Mouse (Mus musculus) embryonic stem cell, embryonic (primary cell): ENCODE results near the gene Robo1.

Experiments used
- CTCF ChIA-PET, 4 experiments: fragments of 300-600 bp in 2 of 4; fragments of 350-600 bp in 2 of 4; sonication (Branson Sonifier 250); formaldehyde crosslinking; loops; one replicate each; lab custom pipeline; 2022; ENCODE audit warnings: inconsistent platforms in 2 of 4; lab: Charles Lee
- POLR2A ChIA-PET, 4 experiments: fragments of 300-600 bp in 2 of 4; fragments of 350-600 bp in 2 of 4; sonication (Branson Sonifier 250); formaldehyde crosslinking; loops; one replicate each; lab custom pipeline; 2022; ENCODE audit warnings: antibody characterized with exemption in 4 of 4, inconsistent platforms in 1 of 4; lab: Charles Lee

The Robo1 gene

DNA sequence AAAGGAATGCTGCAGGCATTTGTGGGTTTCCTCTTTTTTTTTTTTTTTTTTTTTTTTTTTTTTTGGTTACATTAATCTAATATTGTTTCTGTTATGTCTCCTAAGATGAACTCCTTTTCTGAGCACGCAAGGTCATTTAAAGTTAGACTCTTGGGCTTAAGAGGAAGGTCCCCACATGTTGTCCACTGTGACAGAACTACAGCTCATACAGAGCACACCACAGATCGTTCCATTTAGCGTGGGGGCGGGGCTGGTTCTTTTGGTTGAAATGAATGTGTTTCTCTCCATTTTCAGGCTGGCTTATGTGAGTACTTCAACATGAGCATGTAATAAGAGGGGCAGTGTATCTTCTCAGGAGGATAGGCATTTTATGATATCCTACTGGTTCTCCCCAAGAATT, 622.8 kb downstream of the Robo1 start:
- CTCF ChIA-PET = interaction anchor here in 1 of 4 experiments (0.5 kb wide), 1 partner anchor 353 kb away, joined by 4 read pairs; no protein-coding TSS in a partner anchor
- POLR2A ChIA-PET = no interaction called here

DNA sequence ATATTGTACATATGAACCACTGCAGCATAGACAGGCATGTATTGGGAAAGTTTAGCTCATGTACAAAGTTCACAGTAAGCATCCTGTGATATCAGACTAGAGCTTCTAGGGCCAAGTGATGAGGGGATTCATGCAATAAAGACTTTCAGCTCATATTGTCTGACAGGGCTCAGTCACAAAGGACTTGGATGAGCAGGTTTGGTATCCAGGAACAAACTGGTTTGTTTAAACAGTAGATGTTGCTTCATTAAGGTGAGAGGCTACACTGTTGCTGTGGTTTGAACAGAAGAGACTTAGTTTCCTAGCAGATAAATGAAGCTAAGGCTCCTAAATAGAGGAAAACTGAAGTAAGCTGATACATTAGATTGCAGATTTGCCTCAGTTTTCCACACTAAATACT, 626.8 kb downstream of the Robo1 start:
- CTCF ChIA-PET = no interaction called here
- POLR2A ChIA-PET = interaction anchor here in 1 of 4 experiments (0.7 kb wide), 1 partner anchor 412 kb away, joined by 3 read pairs; no protein-coding TSS in a partner anchor

DNA sequence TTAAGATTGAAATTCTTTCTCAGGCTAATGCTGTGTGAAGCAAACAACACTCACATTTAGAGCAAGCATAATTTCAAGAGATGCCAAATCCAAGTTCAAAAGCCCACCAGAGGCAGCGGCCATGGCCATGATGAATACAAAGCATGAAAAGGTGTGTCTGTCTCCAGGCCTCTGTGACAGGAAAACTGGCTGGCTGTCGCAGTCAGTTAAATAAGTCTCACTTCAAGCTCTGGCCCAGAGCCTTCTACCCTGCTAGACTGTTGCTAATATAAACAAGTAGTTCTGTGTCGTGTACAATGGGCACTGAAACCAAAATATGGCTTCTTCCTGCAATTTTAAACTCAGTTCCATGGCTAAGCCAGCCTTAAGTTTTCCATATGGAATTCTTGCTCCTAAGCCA, 629.1 kb downstream of the Robo1 start:
- ChIA-PET POLR2A (no interaction called here), CTCF (no interaction called here)

DNA sequence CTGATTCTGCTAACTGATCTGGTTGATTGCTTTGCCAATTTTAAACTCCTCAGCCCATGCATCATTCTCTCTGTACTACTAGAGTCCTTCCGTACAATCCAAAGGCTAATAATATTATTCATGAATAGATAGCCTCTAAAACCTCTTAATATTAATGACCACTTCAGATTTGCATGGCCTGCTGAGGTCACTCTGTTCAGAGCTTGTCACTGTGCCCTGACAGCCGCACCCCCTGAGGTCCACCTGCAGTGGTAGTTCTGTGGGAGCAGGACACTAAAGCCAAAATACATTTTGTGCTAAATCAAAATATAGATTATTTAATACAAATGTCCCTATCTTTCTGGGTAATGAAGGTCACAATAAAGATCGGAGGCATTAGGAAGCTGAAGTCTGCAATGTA, 631.8 kb downstream of the Robo1 start:
- CTCF ChIA-PET = no interaction called here
- POLR2A ChIA-PET = no interaction called here

DNA sequence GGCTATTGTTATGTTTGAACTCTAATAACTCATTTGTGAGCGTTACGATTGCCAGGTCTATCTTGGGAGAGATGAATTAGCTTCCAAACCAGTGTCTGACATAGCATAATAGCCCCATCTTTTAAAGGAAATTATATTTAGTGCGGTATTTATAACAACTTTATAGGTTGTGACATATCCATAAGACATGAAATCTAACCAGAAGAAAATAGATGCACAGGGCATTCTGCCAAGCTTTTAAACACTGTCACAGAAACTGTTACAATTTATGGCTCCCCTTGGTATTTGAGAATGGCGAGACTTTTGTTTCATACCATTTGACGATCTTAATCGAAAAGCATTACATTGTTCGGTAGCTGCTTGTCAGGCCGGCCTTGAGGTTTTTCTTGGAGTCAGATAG, 632.7 kb downstream of the Robo1 start:
- ChIA-PET POLR2A (no interaction called here), CTCF (no interaction called here)

DNA sequence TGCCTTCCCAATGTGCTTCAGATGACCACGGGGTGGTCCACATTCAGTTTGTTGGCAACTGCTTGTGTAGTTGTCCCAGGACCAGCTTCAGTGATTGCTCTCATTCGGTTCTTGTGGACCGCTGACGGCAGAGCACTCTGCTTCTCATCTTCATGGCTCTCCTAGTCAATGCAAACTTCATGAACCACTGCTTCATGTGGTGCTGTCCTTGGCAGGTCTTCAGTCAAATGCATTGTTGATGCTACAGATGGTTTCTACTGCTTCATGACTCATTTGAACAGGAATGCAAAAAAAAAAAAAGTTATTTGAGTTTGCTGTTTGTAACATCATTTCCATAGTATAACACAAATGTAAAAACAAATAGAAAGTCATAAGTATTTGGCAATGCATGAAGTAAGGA, 636.3 kb downstream of the Robo1 start:
- CTCF ChIA-PET = no interaction called here
- POLR2A ChIA-PET = no interaction called here

DNA sequence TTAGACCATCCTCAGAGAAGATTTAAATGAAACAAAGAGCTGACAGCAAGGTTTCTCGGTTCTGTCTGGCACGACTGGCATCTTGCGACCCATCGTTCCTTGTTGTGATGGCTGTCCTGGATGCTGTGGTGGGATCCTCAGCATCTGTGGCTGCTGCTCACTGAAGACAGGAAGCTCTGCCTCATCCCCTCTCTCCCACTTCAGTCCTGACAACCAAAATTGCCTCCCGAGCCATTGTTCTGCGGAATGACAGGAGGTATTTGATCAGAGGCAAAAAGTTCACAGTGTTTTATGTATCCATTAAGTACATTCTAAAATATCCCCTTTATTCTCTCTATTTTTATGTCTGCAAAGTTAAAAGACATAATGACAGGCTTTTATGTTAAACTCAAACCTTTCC, 643.9 kb downstream of the Robo1 start:
- ChIA-PET CTCF (no interaction called here), POLR2A (no interaction called here)

DNA sequence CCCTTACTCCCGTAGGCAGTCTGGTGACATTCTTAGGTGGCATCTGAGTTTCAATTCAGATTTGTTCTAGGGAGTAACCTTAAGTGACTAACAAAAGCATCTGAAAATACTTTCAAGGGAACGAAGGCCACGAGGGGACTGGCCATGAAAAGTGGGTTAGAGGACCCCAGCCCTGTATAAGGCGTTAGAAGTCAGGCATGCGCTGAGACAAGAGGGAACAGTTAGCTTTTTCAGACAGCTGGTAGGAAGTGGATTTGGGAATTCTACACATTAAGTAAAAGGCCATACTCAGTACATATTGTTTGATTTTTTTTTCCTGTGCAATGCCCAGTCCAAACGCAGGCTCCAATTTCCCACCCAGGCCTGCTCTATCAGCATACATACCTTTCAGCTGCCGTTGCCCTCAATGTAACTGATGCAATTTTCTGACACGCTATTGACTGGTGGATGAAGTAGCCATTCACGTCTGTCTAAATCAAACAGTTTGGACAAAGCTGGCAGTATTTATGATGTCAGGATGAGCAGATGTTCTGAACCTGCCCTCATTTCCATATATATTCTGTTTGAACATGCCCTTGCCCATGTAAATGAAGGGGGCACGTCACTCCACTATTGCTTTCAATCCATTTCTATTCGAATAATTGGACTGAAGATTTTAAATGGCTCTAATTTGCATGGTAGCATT, 651.1 kb downstream of the Robo1 start:
- ChIA-PET CTCF (no interaction called here), POLR2A (no interaction called here)

DNA sequence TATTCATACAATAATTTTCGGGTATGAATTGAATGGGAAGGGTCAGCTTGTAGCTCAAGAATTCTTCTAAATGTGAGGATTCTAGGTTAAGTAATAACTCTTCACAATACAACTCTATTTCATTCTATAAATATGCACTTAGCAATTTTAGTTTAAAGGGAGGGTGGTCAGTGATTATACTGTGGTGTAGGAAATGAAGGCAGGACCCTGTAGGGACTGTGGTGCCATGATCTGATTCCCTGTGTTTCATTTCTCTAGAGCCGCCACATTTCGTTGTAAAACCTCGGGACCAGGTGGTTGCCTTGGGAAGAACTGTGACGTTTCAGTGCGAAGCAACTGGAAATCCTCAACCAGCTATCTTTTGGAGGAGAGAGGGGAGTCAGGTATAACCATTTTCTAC, 651.7 kb downstream of the Robo1 start:
- CTCF ChIA-PET = no interaction called here
- POLR2A ChIA-PET = no interaction called here

DNA sequence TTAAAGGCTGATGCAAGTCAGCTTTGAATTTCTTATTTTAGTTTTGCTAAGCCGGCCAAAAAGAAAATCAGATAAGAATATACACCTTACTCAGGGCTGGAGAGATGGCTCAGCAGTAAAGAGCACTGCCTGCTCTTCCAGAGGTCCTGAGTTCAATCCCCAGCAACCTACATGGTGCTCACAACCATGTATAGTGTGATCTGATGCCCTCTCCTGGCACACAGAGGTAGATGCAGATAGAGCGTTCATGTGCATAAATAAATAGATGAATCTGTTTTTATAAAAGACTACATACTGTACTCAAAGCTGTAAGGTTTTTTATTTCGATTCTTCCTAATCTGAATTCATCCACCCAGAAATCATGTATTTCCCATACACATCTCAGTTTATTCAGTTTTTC, 655.7 kb downstream of the Robo1 start:
- CTCF ChIA-PET = interaction anchor here in 2 of 4 experiments (0.6 kb wide), 3 partner anchors 13 to 314 kb away, joined by 3 read pairs; no protein-coding TSS in a partner anchor
- POLR2A ChIA-PET = interaction anchor here in 2 of 4 experiments (0.6 kb wide), 2 partner anchors 220 to 742 kb away, joined by 3 to 6 read pairs; no protein-coding TSS in a partner anchor

DNA sequence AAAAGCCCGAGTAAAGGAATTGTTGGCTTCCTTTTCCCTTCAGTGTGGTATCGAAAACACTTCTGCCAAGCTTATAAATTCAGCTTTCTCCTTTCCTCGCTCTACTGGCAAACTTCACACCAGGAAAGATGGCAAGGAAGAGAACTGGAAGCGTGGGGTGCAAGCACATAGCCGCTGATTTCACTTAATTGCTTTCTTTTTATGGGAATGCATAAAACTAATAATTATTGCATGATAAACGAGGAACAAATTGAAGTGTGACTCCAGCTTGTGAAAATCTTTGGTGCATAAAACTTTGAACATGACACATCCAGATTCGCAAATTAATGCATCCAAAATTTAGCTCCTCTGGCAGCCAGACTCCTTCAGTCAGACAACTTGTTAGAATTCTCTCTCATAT, 659.4 kb downstream of the Robo1 start:
- ChIA-PET CTCF (no interaction called here), POLR2A (no interaction called here)

DNA sequence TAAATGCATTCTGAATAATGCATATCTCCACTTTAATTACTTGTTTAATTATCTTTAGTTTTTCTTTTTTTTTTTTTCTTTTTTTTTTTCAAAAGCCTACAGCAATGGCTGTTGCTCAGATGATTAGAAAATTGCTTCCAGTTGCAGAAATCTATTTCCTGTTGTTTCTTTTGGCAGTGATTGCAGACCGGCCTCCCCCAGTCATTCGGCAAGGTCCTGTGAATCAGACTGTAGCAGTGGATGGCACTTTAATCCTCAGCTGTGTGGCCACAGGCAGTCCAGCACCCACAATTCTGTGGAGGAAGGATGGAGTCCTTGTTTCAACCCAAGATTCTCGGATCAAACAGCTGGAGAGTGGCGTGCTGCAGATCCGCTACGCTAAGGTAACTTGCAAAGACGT, 661.9 kb downstream of the Robo1 start:
- POLR2A ChIA-PET = interaction anchor here in 2 of 4 experiments (0.7 kb wide), 2 partner anchors 116 to 330 kb away, joined by 3 to 4 read pairs; no protein-coding TSS in a partner anchor
- CTCF ChIA-PET = no interaction called here

DNA sequence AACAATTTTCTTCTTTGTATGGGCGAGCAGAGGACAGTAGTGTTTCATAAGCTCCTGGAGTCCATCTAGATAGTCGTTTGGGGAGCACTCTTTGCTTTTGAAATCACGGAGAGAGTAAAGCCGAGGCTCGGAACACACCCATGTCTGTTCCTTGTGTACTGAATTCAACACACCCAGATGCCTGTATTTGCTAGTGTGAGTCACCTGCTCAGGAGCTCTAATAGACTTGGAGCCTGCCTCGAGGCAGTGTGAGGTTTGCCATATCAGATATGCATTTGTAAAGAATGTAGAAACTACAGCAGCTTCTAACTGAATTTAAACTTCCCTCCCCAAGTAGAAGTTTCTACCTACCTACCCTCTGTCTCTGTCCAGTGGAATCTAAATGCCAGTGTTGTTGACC, 665.6 kb downstream of the Robo1 start:
- CTCF ChIA-PET = interaction anchor here in 1 of 4 experiments (0.6 kb wide), 1 partner anchor 163 kb away, joined by 3 read pairs; no protein-coding TSS in a partner anchor

DNA sequence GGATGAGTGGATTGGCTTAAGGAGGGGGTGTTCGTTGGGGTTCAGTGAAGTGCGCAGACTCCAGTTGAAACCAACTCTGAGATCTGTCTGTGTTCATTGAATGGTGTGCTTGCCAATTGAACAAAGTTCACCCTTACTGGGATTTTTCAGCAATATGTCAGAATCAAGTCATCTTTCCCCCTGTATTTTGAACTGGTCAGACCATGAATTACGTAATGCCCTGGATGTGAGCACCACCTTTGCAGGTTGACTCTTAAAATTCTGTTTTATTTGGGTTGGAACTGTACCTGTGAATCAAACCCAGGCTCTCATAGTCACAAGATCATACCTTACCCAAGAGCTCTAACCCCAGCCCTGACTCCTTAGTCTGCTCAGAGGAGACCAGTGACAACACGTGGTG, 666.6 kb downstream of the Robo1 start:
- POLR2A ChIA-PET = no interaction called here
- CTCF ChIA-PET = interaction anchor here in 1 of 4 experiments (0.6 kb wide), 1 partner anchor 164 kb away, joined by 3 read pairs; no protein-coding TSS in a partner anchor

More for the DNA sequence above, 665.6 kb downstream of the Robo1 start:
- POLR2A ChIA-PET = no interaction called here

DNA sequence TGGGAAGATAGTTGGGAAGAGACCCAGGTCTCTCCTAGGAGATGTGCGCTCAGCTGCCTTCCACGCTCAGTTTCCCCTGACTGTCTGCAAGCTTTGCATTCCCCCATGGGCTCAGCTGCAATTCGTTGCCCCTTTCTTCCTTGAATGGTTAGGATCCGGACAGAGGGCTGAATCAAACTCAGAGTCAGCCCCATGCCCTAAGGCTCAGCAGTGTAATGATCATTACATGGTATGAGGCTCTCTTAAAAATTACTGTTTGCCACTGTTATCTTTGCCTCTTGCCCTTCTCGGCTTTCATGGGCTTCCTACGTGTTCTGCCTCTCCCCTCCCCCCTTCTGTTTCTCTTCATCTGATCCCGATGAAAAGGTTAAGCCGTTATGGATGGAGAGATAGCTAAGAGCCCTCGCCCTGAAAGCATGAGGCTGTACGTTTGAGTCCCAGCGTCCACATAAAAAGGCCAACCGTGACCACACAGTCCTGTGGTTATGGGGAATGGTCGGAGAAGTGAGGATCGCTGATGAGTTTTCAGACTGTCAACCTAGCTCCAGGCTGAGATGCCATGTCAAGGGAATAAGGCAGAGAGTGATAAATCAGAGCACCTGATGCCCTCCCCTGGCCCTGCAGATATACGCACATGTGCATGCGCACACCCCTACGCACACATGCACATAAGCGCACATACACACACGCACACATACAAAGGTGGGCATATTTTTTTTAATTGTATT, 668.9 kb downstream of the Robo1 start:
- CTCF ChIA-PET = interaction anchor here in 2 of 4 experiments (1.1 to 1.6 kb wide), 2 partner anchors 14 to 362 kb away, joined by 3 to 5 read pairs; no protein-coding TSS in a partner anchor
- POLR2A ChIA-PET = interaction anchor here in 1 of 4 experiments (0.5 kb wide), 1 partner anchor 50 kb away, joined by 3 read pairs; no protein-coding TSS in a partner anchor

DNA sequence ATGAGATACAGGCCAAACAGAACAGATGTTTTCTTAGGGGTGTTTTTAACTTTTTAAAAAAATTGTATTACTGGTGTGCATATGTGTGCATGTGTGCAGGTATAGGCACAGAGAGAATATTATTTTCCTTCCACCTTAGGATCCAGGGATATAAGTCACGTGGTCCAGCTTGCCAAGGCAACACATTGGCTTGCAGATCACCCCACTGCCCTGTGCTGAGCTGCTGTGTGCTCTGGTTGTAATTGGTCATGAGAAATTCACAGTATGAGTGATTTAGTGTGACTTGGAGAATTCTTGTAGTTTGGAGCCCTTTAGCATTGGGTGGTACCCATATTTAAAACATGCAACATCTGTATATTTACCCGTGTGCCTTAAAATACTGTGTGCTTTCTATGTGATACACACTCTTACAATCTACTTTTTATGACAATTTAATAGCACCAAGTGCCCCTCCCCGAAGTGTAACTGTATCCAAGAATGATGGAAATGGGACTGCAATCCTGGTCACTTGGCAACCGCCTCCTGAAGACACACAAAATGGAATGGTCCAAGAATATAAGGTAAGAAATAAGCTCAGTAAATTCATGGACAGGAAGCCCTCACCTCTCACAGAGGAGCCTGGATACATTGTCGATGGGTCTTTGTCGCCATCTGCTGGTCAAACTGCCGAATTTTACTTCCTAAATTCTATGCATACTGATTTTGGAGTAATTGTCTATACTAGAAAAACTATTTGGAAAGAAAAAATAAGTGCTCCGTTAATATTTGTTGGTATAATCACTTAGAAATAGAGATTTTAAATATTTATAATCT, 671.5 kb downstream of the Robo1 start:
- ChIA-PET POLR2A (no interaction called here), CTCF (interaction anchor here (0.6 to 1.4 kb wide), 14 partner anchors 137 to 763 kb away, joined by 3 to 6 read pairs (median 4); no protein-coding TSS in a partner anchor)

DNA sequence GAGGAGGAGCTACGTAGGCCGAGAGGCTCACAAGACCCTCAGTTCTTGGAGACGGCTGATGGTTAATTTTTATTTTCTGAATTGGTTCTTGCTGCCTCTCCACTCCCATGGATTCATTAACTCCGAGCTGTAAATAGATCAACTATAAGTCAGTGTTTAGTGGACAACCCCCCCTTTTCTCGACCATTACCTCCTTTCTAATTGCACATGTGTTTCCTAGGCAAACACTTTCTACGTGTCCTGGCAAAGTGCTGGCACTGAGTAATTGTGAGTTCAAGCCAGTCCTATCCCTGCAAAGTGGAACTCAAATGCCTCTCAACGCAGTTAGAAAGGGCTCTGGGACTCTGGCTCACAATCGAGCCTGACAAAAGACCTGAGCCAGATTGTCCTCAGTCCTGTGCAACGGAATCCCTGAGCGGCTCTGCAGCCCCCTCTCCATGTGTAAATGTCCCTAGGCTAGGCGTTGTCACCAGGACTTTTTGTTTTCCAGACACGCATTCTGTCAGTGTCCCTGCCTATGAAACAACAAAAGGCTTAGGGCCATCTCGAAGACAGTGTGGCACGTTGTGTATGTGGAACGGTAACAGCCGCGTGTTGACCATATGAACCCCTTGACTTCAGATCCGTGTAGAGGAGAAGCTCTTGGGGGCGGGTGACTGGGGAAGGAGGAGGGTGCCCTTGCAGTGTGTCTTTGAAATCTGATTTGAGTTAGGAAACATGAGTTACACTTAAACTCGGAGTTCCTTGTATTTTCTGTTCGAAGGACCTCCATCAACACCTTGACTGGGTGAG, 682.5 kb downstream of the Robo1 start:
- POLR2A ChIA-PET = interaction anchor here in 1 of 4 experiments (1.4 kb wide), 1 partner anchor 12 kb away, joined by 3 read pairs; no protein-coding TSS in a partner anchor
- CTCF ChIA-PET = no interaction called here

DNA sequence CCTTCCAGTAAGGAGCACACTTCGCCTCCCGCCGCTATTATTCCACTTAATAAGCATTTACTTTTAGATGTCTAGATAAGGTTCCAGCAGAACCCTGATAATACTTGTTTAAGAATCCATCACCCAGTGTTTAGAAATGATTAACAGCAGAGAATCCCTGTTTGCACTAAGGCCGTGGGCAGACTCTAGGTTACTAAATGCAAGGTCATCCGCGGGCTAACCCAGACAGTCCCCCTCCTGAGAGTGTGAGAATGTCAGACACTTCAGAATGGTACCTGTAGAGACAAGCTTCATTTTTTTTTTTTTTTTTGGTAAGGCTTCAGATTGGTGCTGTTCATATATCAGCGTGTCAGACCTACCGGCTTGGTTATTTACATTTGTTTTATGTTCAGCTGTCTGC, 685.1 kb downstream of the Robo1 start:
- ChIA-PET POLR2A (interaction anchor here in 2 of 4 experiments (0.7 to 1.4 kb wide), 2 partner anchors 11 to 403 kb away, joined by 3 read pairs; no protein-coding TSS in a partner anchor), CTCF (interaction anchor here in 2 of 4 experiments (0.6 to 1.4 kb wide), 2 partner anchors 163 to 315 kb away, joined by 4 read pairs; no protein-coding TSS in a partner anchor)
